Mouse (Mus musculus) ovary, adult 10 weeks (tissue): Measurements from ENCODE around the gene Mtor. TPM values are rescaled to one million over a fixed set of nuclear protein-coding genes. Genes with fewer than 3 reads are reported as not detected.

Experiments
- polyA plus RNA-seq: library from polyadenylated mRNA; stranded (reverse); fragments of 350-450 nt; fragmentation: Illumina TruSeq; extraction: RNeasy Lipid Tissue Mini Kit (QIAGEN cat#74804); gene quantifications from one replicate; pipeline ENCODE4 v1.2.3, GENCODE M21; 2014

Gene Mtor
- polyA plus RNA-seq: 6.1 TPM

DNA sequence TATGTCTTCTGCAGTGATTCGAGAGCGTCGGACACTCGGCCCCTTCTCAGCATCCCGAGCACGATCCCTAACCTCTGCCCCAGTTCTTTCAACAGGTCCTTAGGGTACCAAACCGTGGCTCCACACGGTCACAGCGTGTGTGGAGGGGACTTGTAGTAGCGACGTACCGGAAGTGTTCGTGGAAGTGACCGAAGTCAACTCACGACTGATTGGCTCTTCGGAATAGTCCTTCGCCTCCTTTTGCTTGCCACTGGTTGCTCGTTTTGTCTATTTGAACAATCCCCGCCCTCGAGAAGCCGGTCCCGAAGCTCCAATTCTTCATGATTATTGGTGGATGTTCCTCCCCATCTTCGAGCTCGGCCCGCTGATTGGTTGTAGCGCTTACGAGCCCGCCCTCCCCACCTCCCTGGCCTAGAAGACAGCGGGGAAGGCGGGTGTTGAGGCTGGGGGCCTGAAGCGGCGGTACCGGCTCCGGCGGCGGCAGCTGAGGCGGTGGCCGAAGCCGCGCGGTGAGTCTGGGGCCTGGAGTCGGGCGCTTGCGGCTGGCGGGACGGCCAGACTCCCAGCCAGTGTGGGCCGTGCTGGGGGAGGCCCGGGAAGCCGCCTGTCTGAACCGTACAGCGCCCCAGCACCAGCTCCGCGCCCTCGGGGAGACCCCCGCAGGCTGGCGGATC lies at the start of gene Mtor:
Gene Mtor, plus strand, starts transcription at position 433 of the 674 bp plus-strand sequence.

DNA sequence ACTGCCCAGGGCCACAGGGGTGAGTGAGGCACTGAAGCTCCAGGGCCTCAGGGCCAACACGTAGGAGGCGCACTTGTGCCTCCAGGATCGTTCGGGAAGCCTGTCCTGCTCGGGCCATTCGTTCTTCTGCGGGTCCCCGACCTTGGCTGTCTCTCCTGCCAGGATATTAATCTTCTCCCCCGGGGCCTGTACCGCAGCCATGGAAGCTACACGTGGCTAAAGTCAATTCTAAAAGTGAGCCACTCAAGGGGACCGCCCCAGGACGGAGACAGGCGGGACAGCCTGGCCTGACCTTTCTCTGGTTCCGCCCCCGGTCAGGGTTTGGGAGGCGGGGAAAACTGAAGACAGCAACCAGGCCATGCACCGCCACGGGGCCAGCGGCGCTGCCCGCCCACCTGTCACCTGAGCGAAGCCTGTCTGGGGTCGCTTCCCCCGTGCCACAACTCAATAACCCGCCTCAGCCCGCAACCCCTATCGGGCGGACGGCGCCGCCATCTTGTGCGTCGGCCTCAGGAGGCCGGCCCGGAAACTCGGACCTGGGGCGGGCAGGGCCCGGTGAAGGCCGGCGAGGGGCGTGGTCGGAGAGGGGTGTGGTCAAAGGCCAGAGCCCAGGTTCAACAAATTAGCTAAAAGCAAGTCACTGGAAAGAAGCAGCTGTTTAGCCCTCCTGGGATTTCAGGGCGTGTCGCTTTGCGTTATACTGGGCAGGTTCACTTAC lies 4.0 kb upstream of the Mtor start, which contains the start of gene Ubiad1:
Gene Ubiad1, minus strand, starts transcription at position 522 of the 718 bp plus-strand sequence.

DNA sequence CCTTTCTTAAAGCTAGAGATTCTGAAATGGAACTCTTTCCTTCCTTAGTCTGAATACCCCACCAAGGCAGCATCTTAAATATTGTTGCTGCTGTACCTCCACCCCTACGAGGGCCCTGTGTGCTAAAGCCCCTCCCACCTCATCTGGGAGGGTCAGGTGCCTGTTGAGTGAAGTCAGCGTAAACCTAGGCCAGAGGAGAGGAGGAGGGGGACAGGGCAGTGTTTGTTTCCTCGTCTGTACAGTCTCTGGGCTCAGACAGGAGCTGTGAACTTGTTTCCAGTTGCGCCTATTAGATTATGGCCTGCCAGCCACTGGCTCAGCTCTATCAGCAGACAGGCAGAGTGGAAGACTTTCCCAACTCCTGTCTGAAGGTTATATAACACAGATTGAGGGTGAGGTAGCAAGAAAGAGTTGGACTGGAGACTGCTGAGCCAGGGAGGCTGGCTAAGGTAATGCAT lies 52.0 kb downstream of the Mtor start, which contains the start of gene Angptl7:
Gene Angptl7, minus strand, starts transcription at position 51 of the 458 bp plus-strand sequence.

DNA sequence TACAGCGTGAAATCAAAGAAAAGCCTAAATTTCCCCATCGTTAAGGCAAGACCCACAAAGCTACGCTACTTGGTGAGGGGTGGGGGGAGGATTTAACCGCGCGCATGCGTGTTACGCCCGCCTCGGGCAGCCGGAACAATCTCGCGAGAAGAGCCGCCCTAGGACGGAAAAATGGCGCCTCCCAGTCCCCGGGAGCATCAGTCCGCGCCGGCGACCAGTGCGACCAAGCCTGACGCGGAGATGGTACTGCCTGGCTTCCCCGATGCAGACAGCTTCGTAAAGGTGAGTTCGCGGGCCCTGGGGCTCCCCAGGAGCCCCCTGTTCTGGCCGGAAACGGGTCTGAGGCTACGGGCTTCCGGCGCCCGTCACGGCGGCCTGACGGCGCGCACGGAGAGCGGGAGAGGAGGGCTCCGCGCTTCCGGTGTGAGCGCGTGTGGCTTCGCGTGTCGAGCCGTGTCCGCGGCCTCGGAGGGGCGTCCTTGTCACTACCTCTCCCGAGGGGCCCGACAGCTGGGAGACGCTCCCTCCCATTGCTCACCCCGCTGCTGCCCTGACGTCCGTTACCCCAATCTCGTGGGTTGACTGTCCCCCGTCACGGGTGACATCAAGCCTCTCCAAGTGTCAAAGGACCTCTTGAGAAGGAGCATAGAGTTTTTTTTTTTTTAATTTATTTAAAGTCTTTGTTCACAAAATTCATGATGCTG lies 110.0 kb downstream of the Mtor start, which contains the start of gene Exosc10:
Gene Exosc10, plus strand, starts transcription at position 133 of the 704 bp plus-strand sequence.

DNA sequence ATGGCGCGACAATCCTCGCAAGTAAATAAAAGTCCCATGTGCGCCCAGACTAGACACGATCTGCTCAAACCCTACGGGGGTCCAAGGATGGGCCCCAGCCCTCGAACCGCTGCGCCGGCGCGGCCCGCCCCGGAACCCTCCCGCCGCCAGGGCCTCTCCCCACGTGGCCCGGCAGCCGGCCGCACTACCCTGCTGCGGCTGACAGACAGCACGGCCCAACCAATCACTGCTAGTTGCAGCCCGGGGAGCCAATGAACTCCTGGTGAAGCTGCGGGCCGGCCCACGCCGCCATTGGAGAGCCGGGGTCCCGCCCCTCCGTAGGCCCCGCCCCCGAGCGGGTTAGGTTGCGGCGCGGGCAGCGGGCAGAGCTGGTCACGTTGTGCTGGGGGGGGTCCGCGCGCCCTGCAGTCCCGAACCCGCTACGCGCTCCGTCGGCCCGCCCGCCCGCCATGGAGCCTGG lies 142.8 kb downstream of the Mtor start, which contains the start of gene Srm:
Gene Srm, plus strand, starts transcription at position 333 of the 460 bp plus-strand sequence.

DNA sequence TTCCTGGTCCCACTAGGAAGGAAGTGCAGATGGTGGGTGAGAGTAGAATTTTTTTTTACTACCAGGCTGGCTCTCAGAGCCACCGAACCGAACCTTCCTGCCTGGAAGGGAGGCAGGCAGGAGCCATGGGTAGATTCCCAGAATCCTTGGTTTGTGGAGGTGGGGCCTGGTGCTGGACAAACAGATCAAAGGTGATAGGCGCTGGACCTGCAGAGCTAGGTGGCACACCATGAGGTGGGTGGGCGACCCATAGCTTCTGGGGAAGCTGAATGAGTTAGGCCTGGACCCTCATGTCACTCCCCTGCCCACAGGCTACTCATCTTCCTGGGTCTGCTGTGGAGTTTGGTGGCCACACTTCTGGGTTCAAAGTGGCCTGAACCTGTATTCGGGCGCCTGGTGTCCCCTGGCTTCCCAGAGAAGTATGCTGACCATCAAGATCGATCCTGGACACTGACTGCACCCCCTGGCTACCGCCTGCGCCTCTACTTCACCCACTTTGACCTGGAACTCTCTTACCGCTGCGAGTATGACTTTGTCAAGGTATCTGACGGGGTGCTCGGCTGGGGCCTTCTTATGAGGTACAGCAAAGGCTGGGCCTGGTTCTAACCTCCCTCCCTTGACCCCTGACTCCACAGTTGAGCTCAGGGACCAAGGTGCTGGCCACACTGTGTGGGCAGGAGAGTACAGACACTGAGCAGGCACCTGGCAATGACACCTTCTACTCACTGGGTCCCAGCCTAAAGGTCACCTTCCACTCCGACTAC lies 154.1 kb downstream of the Mtor start, which contains the start of gene Masp2:
Gene Masp2, plus strand, starts transcription at position 198 of the 764 bp plus-strand sequence.

Other genes starting within 250 kb of the Mtor start
- not detected for gene Disp3, start 160.6 kb upstream of the Mtor start, polyA plus RNA-seq
- 4.4 TPM for gene Ubiad1, start 3.8 kb upstream of the Mtor start, polyA plus RNA-seq
- gene Angptl7, start 51.8 kb downstream of the Mtor start, polyA plus RNA-seq: 0.74 TPM
- 6.6 TPM for gene Exosc10, start 109.8 kb downstream of the Mtor start, polyA plus RNA-seq
- gene Srm, start 142.9 kb downstream of the Mtor start, polyA plus RNA-seq: not detected
- not detected for gene Masp2, start 153.9 kb downstream of the Mtor start, polyA plus RNA-seq
- 1,046 TPM for gene Tardbp, start 178.4 kb downstream of the Mtor start, polyA plus RNA-seq
- not detected for gene Gm572, start 194.7 kb downstream of the Mtor start, polyA plus RNA-seq